Mouse (Mus musculus): Measurements from ENCODE around the gene Lag3. TPM values are rescaled to one million over a fixed set of nuclear protein-coding genes. Genes with fewer than 3 reads are reported as not detected.

Lag3 gene
- polyA plus RNA-seq, 1 experiment = 10.9 TPM

DNA sequence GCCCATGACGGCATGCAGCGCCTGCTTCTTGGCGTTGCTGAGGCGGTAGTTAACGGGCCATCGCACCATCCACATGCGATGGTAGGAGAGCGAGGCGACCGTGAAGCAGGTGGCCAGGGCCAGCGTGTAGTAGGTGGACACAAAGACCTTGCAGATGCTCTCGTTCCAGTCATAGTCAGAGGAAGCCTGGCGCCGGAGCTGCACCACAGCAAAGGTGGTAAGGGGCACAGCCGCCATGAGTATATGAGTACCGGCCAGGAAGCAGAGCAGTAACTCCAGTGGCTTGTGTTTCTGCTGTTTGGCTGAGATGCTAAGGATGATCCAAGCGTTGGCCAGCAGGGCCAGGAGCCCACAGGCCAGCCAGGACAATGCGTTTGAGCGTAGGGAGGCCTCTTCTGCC is 50.2 kb downstream of the Lag3 start:
- no peak for TF ChIP-seq CTCF (IDR thresholded peaks at IDR 0.05; ENCODE audit: extremely low read depth, insufficient read depth, insufficient read length, insufficient replicate concordance)
- TF ChIP-seq POLR2A (IDR thresholded peaks at IDR 0.05; ENCODE audit: low read depth, low read length) = no peak
- Histone ChIP-seq H3K4me1 (ENCODE audit: control insufficient read depth, insufficient read depth, insufficient read length) (peaks cover 8% of the 10 kb centered on the region), H3K27me3 (ENCODE audit: control insufficient read depth, insufficient read depth, low read length) (peaks cover 21% of the 10 kb centered on the region), H3K27ac (ENCODE audit: insufficient read depth, low read length) (no peak overlapping the region), H3K4me3 (ENCODE audit: extremely low read depth, insufficient read depth, insufficient read length) (no peak overlapping the region), H3K36me3 (ENCODE audit: control insufficient read depth, insufficient read depth, low read length) (no peaks in the 10 kb centered on the region)
- 94% methylated on average over 19 of the region's 19 CpGs for WGBS
- DNase-seq (ENCODE audit: low read depth in 1 of 2, low spot score in 2 of 2) = no peak

DNA sequence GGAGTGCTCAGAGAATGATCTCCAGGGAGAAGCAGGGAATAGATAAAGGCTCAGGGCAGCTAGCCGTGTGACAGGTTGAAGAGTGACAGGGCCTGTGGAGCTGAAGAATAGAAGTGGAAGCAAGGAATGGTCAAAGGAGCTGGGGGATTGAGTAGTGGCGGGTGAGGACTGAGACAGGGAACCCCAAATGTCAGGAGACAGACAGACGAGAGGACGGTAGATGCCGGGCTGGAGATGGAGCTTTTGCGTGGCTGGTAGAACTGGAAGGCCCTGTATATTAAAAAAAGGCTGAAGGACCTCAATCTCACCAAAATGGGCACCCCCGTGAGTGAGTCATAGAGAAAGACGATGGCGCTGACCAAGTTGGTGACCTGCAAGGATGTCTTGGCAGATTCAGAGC is 51.0 kb downstream of the Lag3 start:
- Histone ChIP-seq H3K4me3 (ENCODE audit: extremely low read depth, insufficient read depth, insufficient read length) (no peak overlapping the region), H3K27me3 (ENCODE audit: control insufficient read depth, insufficient read depth, low read length) (peaks cover 21% of the 10 kb centered on the region), H3K4me1 (ENCODE audit: control insufficient read depth, insufficient read depth, insufficient read length) (peaks cover 8% of the 10 kb centered on the region), H3K36me3 (ENCODE audit: control insufficient read depth, insufficient read depth, low read length) (no peaks in the 10 kb centered on the region), H3K27ac (ENCODE audit: insufficient read depth, low read length) (no peak overlapping the region)
- TF ChIP-seq POLR2A (IDR thresholded peaks at IDR 0.05; ENCODE audit: low read depth, low read length) = no peak
- no peak for TF ChIP-seq CTCF (IDR thresholded peaks at IDR 0.05; ENCODE audit: extremely low read depth, insufficient read depth, insufficient read length, insufficient replicate concordance)
- no peak for DNase-seq (ENCODE audit: low read depth in 1 of 2, low spot score in 2 of 2)
- 92% methylated on average over 9 of the region's 9 CpGs for WGBS

DNA sequence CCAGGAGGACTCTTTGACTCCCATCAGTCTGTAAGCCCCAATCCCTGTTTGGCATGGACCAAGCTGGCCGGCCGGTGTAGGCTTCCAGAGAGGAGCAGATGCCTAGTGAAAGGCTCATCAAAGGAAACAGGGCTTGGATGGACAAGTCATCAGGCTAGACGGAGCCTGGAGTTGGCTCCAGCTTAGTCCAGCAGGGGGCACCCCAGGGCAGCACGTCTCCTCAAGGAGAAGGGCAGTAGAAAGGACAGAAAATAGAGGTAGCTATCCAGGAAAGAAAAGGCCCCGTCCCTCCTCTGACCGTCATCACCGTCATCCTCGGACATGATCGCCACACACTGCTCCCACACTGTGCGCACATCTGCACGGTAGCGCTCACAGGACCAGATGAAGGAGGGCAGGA is 51.8 kb downstream of the Lag3 start:
- H3K36me3 ChIP-seq (ENCODE audit: control insufficient read depth, insufficient read depth, low read length) = no peaks in the 10 kb centered on the region
- H3K27me3 ChIP-seq (ENCODE audit: control insufficient read depth, insufficient read depth, low read length) = peaks cover 21% of the 10 kb centered on the region
- H3K27ac ChIP-seq (ENCODE audit: insufficient read depth, low read length) = no peak overlapping the region
- WGBS = 10% methylated on average over 12 of the region's 12 CpGs
- peak; percentile 90; the same call in 1 of the 2 replicates for TF ChIP-seq CTCF (IDR thresholded peaks at IDR 0.05; ENCODE audit: extremely low read depth, insufficient read depth, insufficient read length, insufficient replicate concordance)
- no peak for TF ChIP-seq POLR2A (IDR thresholded peaks at IDR 0.05; ENCODE audit: low read depth, low read length)
- peak; percentile 40 to 82 for DNase-seq (ENCODE audit: low read depth in 1 of 2, low spot score in 2 of 2)
- no peak overlapping the region for H3K4me3 ChIP-seq (ENCODE audit: extremely low read depth, insufficient read depth, insufficient read length)
- H3K4me1 ChIP-seq (ENCODE audit: control insufficient read depth, insufficient read depth, insufficient read length) = peaks cover 8% of the 10 kb centered on the region

DNA sequence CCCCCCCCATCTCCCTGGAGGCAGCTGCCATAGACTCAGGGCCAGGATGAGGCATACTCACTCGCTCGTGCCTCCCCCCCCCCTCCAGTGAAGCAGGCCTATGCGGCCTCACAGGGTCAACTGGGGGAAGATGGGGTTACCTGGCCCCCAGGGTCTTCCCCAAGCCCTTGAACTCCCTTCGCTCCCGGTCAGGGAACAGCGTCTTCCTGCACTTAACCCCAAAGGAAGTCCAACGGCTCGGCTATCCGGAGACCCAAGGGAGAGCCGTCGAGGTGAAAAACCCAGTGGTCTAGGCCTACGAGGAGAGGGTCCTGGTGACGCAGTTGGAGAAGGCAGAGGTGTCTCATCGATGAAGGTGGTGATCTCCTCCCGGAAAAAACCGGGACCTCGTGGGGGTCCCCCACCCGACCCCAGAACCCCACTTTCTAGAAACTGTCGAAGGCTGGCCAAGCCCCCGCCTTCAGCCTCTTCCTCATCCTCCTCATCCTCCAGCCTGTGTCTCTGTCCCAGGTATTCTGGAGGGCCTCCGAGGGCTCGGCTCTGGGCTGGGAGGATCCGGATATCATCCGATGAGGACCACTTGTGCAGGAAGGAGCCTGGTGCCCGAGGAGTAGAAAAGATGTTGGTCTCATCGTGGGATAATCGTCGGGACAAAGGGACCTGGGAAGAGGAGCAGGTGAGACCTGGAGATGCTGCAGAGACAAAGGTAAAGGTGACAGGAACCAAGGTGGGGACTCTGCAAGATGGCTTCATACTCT is 52.8 kb downstream of the Lag3 start:
- H3K27me3 ChIP-seq (ENCODE audit: control insufficient read depth, insufficient read depth, low read length) = peaks cover 19% of the 10 kb centered on the region
- no peak for DNase-seq (ENCODE audit: low read depth in 1 of 2, low spot score in 2 of 2)
- peaks cover 8% of the 10 kb centered on the region for H3K4me1 ChIP-seq (ENCODE audit: control insufficient read depth, insufficient read depth, insufficient read length)
- WGBS = 84% methylated on average over 25 of the region's 28 CpGs
- TF ChIP-seq POLR2A (IDR thresholded peaks at IDR 0.05; ENCODE audit: low read depth, low read length) (no peak), CTCF (IDR thresholded peaks at IDR 0.05; ENCODE audit: extremely low read depth, insufficient read depth, insufficient read length, insufficient replicate concordance) (no peak)
- H3K36me3 ChIP-seq (ENCODE audit: control insufficient read depth, insufficient read depth, low read length) = no peaks in the 10 kb centered on the region
- H3K27ac ChIP-seq (ENCODE audit: insufficient read depth, low read length) = no peak overlapping the region
- H3K4me3 ChIP-seq (ENCODE audit: extremely low read depth, insufficient read depth, insufficient read length) = no peak overlapping the region

DNA sequence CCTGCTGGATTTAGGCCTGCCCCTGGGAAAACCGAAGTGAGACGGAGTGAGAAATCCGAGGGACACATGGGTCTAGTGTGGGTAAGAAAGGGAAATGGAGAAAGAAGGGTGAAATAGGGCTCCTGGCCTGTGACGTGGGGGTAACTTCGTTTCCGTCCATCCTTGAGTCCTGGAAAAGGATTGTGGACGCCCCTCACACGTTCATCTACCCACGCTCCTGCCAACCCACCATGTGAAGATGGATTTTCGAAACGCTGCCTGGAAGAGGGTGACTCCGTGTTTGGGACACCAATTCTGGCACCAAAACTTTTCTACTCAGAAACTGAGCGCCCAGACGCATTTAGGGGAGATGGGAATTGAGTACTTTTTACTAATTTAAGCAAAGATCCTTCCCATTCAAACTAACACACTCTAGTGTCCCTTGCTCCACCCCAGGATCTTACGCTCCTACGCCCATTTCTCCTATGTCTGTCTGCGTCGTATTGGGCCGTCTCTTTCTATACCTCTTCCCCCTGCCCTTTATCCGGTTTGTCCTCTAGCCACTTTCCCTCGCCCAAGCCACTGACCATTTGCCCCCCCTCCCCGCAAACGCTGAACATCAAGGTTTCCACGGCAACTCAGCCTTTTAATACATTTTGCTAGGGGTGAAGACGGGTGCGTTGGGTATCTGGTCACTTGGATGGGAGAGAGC is 53.5 kb downstream of the Lag3 start:
- 45% methylated on average over 26 of the region's 26 CpGs for whole genome bisulfite sequencing
- H3K36me3 ChIP-seq (ENCODE audit: control insufficient read depth, insufficient read depth, low read length) = no peaks in the 10 kb centered on the region
- H3K4me3 ChIP-seq (ENCODE audit: extremely low read depth, insufficient read depth, insufficient read length) = 0 out of 2 replicates have a peak overlapping the region, but pooled peaks have one; percentile 6
- H3K27ac ChIP-seq (ENCODE audit: insufficient read depth, low read length) = no peak overlapping the region
- no peak for TF ChIP-seq CTCF (IDR thresholded peaks at IDR 0.05; ENCODE audit: extremely low read depth, insufficient read depth, insufficient read length, insufficient replicate concordance)
- no peak for TF ChIP-seq POLR2A (IDR thresholded peaks at IDR 0.05; ENCODE audit: low read depth, low read length)
- H3K4me1 ChIP-seq (ENCODE audit: control insufficient read depth, insufficient read depth, insufficient read length) = peaks cover 5% of the 10 kb centered on the region
- no peak for DNase-seq (ENCODE audit: low read depth in 1 of 2, low spot score in 2 of 2)
- H3K27me3 ChIP-seq (ENCODE audit: control insufficient read depth, insufficient read depth, low read length) = peaks cover 13% of the 10 kb centered on the region

DNA sequence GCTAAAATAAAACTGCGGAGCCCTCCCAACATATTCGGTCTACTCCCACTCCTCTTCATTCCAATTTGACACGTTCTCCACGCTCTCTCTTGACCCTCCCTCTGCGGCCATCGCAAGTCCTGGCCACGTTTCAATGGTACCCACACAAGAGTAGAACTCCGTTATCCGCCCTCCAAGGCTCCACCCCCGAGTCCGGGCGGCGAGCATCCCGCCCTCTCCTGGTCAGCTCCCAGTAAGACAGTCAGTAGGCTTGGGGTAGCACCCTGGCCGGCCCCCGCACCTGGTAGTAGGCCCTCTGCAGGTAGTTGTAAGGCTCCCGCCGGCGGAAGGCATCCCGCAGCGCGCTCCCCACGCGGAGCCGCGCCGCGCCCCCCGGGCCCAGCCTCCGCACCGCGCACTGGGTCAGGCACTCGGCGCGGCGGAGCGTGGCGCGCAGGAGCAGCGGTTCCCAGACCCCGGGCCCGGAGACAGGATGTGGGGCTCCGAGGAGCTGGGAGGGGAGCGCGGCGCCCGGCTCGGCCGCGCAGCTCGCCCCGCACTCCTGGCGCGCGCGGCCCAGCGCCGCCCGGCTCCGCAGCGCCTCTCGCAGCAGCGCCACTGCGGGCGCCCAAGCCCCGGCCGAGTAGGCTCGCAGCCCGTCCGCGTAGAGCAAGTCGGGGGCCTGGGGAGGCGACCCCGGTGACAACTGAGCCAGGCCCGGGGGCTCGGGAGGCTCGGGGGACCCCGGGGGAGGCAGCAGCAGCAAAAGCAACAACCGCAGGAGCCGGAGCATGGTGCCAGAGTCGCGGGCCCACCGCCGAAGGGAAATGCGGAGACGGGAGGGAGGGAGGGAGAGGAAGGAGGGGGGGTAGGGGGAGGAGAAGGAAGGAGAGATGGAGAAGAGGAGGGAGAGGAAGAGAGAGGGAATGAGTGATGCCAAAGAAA is 54.3 kb downstream of the Lag3 start, which contains the start of gene P3h3:
Gene P3h3 (minus strand): TSS at position 837 of the 924 bp plus-strand sequence.
- 2% methylated on average over 73 of the region's 86 CpGs for WGBS
- TF ChIP-seq CTCF (IDR thresholded peaks at IDR 0.05; ENCODE audit: extremely low read depth, insufficient read depth, insufficient read length, insufficient replicate concordance) = peak; percentile 55; the same call in 1 of the 2 replicates
- TF ChIP-seq POLR2A (IDR thresholded peaks at IDR 0.05; ENCODE audit: low read depth, low read length) = no peak
- Histone ChIP-seq H3K27me3 (ENCODE audit: control insufficient read depth, insufficient read depth, low read length) (peaks cover 12% of the 10 kb centered on the region), H3K36me3 (ENCODE audit: control insufficient read depth, insufficient read depth, low read length) (no peaks in the 10 kb centered on the region), H3K27ac (ENCODE audit: insufficient read depth, low read length) (no peak within 1 kb of the TSS), H3K4me3 (ENCODE audit: extremely low read depth, insufficient read depth, insufficient read length) (peak within 1 kb of the TSS; percentile 55; the same call in 1 of the 2 replicates), H3K4me1 (ENCODE audit: control insufficient read depth, insufficient read depth, insufficient read length) (peaks cover 4% of the 10 kb centered on the region)
- DNase-seq (ENCODE audit: low read depth in 1 of 2, low spot score in 2 of 2) = peak; percentile 19 to 64
